Mouse (Mus musculus) brain, embryonic 14.5 days (tissue): ENCODE data around the gene Golga1.

ENCODE experiments used
- CTCF ChIP-seq: fragments of 200-500 bp; IDR thresholded peaks from 2 replicates; pipeline ENCODE4 v1.5.1; 2012; ENCODE audit warnings: inconsistent platforms, mild to moderate bottlenecking, moderate library complexity, borderline replicate concordance; ENCODE audit not compliant: insufficient read depth, insufficient read length; ENCODE audit errors: extremely low read depth
- POLR2A ChIP-seq: fragments of 200-500 bp; IDR thresholded peaks from 2 replicates; pipeline ENCODE4 v1.6.1; 2012; ENCODE audit warnings: mild to moderate bottlenecking, inconsistent platforms, borderline replicate concordance; ENCODE audit not compliant: poor library complexity, insufficient read depth, insufficient read length, severe bottlenecking; ENCODE audit errors: extremely low read depth

DNA sequence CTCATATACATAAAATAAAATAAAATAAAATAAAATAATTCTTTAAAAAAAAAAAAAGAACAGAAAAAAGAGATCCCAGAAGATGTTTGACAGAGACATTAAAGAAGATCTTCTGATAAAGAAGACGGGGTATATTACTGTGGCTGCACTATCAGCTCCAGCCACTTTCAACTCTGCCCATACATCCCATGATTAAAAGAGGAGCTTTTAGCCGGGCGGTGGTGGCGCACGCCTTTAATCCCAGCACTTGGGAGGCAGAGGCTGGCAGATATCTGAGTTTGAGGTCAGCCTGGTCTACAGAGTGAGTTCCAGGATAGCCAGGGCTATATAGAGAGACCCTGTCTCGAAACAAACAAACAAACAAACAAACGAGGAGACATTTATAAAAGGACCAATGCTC is 48.8 kb upstream of the Golga1 start:
- TF ChIP-seq POLR2A (no peak), CTCF (no peak)
